Mouse (Mus musculus): Measurements from ENCODE around the gene Dpp6.

Gene Dpp6

GRCm38 (mm10) chr5:27286876-27287275 is 469.9 kb downstream of the Dpp6 start:
- DNase-seq (ENCODE audit: low spot score) = no peak

- no peak for DNase-seq (ENCODE audit: low spot score)
Measured at GRCm38 (mm10) chr5:27291378-27291777, 474.4 kb downstream of the Dpp6 start.

- DNase-seq (ENCODE audit: low spot score) = no peak
Measured at GRCm38 (mm10) chr5:27292236-27292635, 475.2 kb downstream of the Dpp6 start.

- no peak for DNase-seq (ENCODE audit: low spot score)
Measured at GRCm38 (mm10) chr5:27304115-27304514, 487.1 kb downstream of the Dpp6 start.

GRCm38 (mm10) chr5:27306497-27307152 is 489.6 kb downstream of the Dpp6 start:
- DNase-seq (ENCODE audit: low spot score) = peak; percentile 34

- no peak for DNase-seq (ENCODE audit: low spot score)
Measured at GRCm38 (mm10) chr5:27310217-27310616, 493.2 kb downstream of the Dpp6 start.

GRCm38 (mm10) chr5:27316674-27317073 is 499.7 kb downstream of the Dpp6 start:
- DNase-seq (ENCODE audit: low spot score) = no peak

GRCm38 (mm10) chr5:27317264-27317663 is 500.3 kb downstream of the Dpp6 start:
- DNase-seq (ENCODE audit: low spot score) = no peak

- DNase-seq (ENCODE audit: low spot score) = no peak
Measured at GRCm38 (mm10) chr5:27317832-27318231, 500.8 kb downstream of the Dpp6 start.

GRCm38 (mm10) chr5:27319731-27320130 is 502.7 kb downstream of the Dpp6 start:
- no peak for DNase-seq (ENCODE audit: low spot score)

- DNase-seq (ENCODE audit: low spot score) = no peak
Measured at GRCm38 (mm10) chr5:27322895-27323792, 506.1 kb downstream of the Dpp6 start.

GRCm38 (mm10) chr5:27324346-27324928 is 507.4 kb downstream of the Dpp6 start:
- DNase-seq (ENCODE audit: low spot score) = no peak

GRCm38 (mm10) chr5:27336698-27337097 is 519.7 kb downstream of the Dpp6 start:
- DNase-seq (ENCODE audit: low spot score) = no peak

- DNase-seq (ENCODE audit: low spot score) = no peak
Measured at GRCm38 (mm10) chr5:27339196-27340030, 522.4 kb downstream of the Dpp6 start.

- no peak for DNase-seq (ENCODE audit: low spot score)
Measured at GRCm38 (mm10) chr5:27342276-27342675, 525.3 kb downstream of the Dpp6 start.

- no peak for DNase-seq (ENCODE audit: low spot score)
Measured at GRCm38 (mm10) chr5:27343626-27344025, 526.6 kb downstream of the Dpp6 start.

GRCm38 (mm10) chr5:27348181-27349095 is 531.4 kb downstream of the Dpp6 start:
- DNase-seq (ENCODE audit: low spot score) = no peak

- DNase-seq (ENCODE audit: low spot score) = no peak
Measured at GRCm38 (mm10) chr5:27357630-27358029, 540.6 kb downstream of the Dpp6 start.

- DNase-seq (ENCODE audit: low spot score) = no peak
Measured at GRCm38 (mm10) chr5:27365946-27366345, 548.9 kb downstream of the Dpp6 start.

- no peak for DNase-seq (ENCODE audit: low spot score)
Measured at GRCm38 (mm10) chr5:27370814-27371213, 553.8 kb downstream of the Dpp6 start.

GRCm38 (mm10) chr5:27373931-27374330 is 556.9 kb downstream of the Dpp6 start:
- no peak for DNase-seq (ENCODE audit: low spot score)
